Mouse (Mus musculus): Measurements from ENCODE around the gene Krt9. TPM values are rescaled to one million over a fixed set of nuclear protein-coding genes. Genes with fewer than 3 reads are reported as not detected.

Krt9 gene
- polyA plus RNA-seq, 1 experiment from 2014 or later = not detected

DNA sequence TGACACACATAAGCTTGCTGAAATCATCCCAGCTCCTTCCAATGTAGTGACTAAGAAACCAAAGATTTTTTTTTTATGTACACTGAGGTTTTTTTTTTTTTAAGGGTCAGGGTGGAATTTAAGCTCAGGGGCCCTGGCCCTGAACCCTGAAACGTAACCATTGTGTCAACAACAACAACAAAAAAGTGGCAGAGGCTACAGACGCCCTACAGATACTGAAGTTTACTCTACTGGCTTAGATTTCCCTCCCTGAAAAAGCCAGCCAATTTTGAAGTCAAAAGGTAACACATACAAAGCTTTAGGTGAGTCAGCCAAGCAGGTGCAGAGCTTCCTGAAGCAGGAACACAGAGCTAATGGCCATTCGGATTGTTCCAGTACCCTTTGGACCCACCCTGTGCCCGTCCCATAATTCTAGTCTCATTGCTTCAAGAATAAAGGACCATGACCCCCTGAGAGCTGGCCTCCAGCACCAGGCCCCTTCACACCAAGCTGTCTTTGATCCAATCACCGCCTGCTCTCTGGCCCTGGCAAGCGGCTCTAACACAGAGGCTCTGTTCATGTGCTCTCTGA, 35.1 kb downstream of the Krt9 start:
- ATAC-seq (ENCODE audit: low FRiP score, low TSS enrichment) = no peak
- H3K27ac ChIP-seq (ENCODE audit: low read length) = no peak overlapping the region
- H3K4me2 ChIP-seq (replicated peaks; ENCODE audit: low read depth, low read length) = no peak overlapping the region
- 46% methylated on average over 6 of the region's 6 CpGs for WGBS
- H3K9me3 ChIP-seq (ENCODE audit: low read length) = no peaks in the 10 kb centered on the region
- no peak overlapping the region for H3K4me3 ChIP-seq (ENCODE audit: low read length)
- peaks cover 6% of the 10 kb centered on the region; the same call in 1 of the 2 replicates for H3K4me1 ChIP-seq (ENCODE audit: insufficient read depth, low read length)
- no peaks in the 10 kb centered on the region for H3K27me3 ChIP-seq (ENCODE audit: insufficient read depth, low read length)
- no peak overlapping the region for H3K9ac ChIP-seq (replicated peaks; ENCODE audit: low read length)
- no peaks in the 10 kb centered on the region for H3K36me3 ChIP-seq (ENCODE audit: insufficient read depth, low read length)

DNA sequence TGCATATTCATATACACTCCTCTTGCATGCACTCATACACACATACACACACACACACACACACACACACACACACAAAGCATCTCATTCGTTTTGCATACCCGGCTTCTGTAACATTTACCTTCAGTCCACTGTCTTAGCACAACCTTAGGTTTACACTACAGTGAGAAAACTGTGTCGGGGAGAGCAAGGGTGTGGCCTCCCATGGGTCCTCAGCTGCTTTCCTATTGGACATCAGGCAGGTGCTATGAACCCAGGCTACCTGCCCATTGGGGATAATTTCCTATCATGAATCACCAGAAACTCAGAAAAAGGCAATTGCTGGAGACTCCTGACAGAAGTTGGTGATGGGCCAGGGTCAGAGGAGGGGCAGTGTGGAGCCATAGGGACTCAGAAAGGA, 35.7 kb downstream of the Krt9 start:
- no peak for ATAC-seq (ENCODE audit: low FRiP score, low TSS enrichment)
- no peaks in the 10 kb centered on the region for H3K27me3 ChIP-seq (ENCODE audit: insufficient read depth, low read length)
- H3K4me3 ChIP-seq (ENCODE audit: low read length) = no peak overlapping the region
- no peaks in the 10 kb centered on the region for H3K9me3 ChIP-seq (ENCODE audit: low read length)
- no peak overlapping the region for H3K9ac ChIP-seq (replicated peaks; ENCODE audit: low read length)
- no peak overlapping the region for H3K27ac ChIP-seq (ENCODE audit: low read length)
- no peaks in the 10 kb centered on the region for H3K36me3 ChIP-seq (ENCODE audit: insufficient read depth, low read length)
- no peak overlapping the region for H3K4me2 ChIP-seq (replicated peaks; ENCODE audit: low read depth, low read length)
- 68% methylated on average over 3 of the region's 3 CpGs for WGBS
- peaks cover 6% of the 10 kb centered on the region; the same call in 1 of the 2 replicates for H3K4me1 ChIP-seq (ENCODE audit: insufficient read depth, low read length)

DNA sequence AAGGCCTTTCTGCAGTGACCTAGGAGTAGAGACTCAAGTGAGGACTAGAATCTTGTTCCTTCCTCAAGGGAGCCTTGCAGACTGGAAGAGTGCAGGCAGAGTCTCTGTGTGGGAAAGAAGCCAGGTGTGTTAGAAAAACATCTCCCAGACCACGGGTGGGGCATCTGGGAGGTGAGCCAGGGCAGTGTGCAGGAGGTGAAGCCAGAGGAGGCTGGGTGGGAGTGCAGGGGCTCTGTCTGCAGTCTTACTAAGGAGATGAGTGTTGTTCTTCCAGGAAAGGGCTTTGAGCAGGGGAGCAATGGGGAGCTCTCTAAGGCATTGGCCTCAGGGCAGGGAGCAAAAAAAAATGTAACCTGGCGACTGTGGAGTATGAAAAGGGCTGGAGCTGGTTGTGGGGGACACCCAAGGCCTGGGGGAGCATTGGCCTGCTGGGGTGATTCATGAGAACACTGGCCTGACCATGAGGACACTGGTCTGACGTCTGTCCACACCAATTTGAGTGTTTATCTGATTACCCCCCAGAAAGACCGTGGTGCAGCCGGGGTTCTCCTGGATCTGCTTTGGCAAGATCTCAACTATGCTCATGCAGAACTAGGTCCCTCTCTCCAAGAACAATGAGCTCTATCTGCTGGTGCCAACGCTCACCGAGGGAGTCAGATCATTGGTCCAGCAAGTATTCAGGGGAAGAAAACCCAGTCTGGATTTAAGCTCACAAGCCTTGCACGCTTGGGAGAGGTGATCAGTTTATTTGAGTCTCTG, 37.4 kb downstream of the Krt9 start:
- Histone ChIP-seq H3K27me3 (ENCODE audit: insufficient read depth, low read length) (no peaks in the 10 kb centered on the region), H3K36me3 (ENCODE audit: insufficient read depth, low read length) (no peaks in the 10 kb centered on the region), H3K4me1 (ENCODE audit: insufficient read depth, low read length) (peaks cover 6% of the 10 kb centered on the region; the same call in 1 of the 2 replicates), H3K4me2 (replicated peaks; ENCODE audit: low read depth, low read length) (no peak overlapping the region), H3K4me3 (ENCODE audit: low read length) (no peak overlapping the region), H3K27ac (ENCODE audit: low read length) (no peak overlapping the region), H3K9ac (replicated peaks; ENCODE audit: low read length) (no peak overlapping the region), H3K9me3 (ENCODE audit: low read length) (no peaks in the 10 kb centered on the region)
- ATAC-seq (ENCODE audit: low FRiP score, low TSS enrichment) = no peak
- 60% methylated on average over 8 of the region's 8 CpGs for WGBS

DNA sequence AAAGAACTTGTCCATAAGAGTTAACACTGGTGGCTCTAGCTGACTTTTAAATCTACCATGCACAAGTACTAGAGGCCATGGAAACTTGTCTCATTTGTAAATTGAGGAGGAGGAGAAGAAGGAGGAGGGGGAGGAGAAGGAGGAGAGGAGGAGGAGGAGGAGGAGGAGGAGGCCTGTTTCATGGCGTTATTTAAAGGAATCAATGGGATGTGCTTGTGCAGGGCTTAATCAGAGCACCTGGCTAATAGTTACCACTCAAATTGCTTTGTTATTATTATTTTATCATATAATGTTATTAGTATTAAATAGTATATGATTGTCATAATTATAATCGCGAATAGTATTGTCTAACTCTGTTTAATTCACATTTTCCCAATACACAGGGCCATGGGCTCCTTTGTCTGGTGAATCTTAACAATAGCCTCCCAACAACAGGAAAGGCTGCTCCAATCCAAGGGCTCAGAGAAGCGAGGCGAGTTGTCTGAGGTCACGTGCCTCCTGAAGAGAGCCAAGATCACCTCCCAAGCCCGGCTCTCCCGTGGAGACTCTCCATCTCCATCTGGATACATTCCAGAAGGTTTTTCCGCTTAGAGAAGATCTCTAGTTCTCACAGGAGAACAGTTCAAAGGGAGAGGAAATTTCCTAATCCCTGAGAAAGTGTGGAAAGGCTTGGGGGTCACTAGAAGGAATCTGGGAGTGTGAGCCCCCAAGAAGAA, 44.3 kb downstream of the Krt9 start, which contains the start of gene Krt19:
TSS of gene Krt19 (minus strand) at position 51 of the 716 bp plus-strand sequence.
- Histone ChIP-seq H3K4me1 (ENCODE audit: insufficient read depth, low read length) (peaks cover 17% of the 10 kb centered on the region), H3K27ac (ENCODE audit: low read length) (no peak within 1 kb of the TSS), H3K4me3 (ENCODE audit: low read length) (no peak within 1 kb of the TSS), H3K9ac (replicated peaks; ENCODE audit: low read length) (no peak within 1 kb of the TSS), H3K36me3 (ENCODE audit: insufficient read depth, low read length) (no peaks in the 10 kb centered on the region), H3K27me3 (ENCODE audit: insufficient read depth, low read length) (peaks cover 14% of the 10 kb centered on the region), H3K4me2 (replicated peaks; ENCODE audit: low read depth, low read length) (no peak within 1 kb of the TSS), H3K9me3 (ENCODE audit: low read length) (no peaks in the 10 kb centered on the region)
- 57% methylated on average over 9 of the region's 9 CpGs for WGBS
- ATAC-seq (ENCODE audit: low FRiP score, low TSS enrichment) = no peak

DNA sequence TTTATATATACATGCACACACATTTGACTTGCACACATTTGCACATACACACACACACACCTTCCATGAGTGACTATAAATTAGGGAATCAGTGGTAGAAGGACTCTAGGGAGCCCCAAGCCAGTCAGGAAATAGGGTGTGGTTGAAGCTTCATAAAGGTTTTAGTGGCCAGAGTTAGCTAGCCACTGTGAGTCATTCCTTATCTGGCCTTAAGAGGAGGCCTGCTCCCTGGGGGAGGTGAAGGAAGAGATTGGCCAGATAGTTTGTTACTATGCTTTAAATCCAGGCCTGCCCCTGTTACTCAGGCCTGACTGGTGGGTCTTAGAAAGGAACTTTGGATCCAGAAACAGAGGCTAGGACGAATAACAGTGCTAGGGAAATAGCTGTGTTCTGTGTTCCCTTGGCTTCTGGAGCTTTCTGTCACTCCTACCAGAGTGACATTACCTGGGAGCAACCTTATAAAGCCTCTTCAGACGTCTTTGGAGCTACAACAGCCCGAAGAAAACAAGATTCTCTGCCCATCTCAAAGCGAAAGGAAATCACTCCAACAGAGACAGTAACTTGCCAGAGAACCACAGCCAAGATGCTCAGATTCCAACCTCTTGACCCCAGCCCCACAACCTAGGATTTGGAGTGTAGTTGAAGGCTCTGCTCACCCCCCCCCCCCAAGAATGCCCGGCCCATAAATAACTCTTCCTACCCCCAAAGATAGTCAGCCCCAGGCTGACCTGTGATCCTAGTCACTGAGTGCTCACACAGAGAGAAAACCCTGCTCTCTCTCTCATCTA, 45.3 kb downstream of the Krt9 start:
- H3K27me3 ChIP-seq (ENCODE audit: insufficient read depth, low read length) = peaks cover 14% of the 10 kb centered on the region
- H3K4me3 ChIP-seq (ENCODE audit: low read length) = no peak overlapping the region
- peaks cover 14% of the 10 kb centered on the region; the same call in 1 of the 2 replicates for H3K4me1 ChIP-seq (ENCODE audit: insufficient read depth, low read length)
- 39% methylated on average over 5 of the region's 5 CpGs for WGBS
- no peak overlapping the region for H3K4me2 ChIP-seq (replicated peaks; ENCODE audit: low read depth, low read length)
- no peaks in the 10 kb centered on the region for H3K9me3 ChIP-seq (ENCODE audit: low read length)
- H3K36me3 ChIP-seq (ENCODE audit: insufficient read depth, low read length) = no peaks in the 10 kb centered on the region
- no peak overlapping the region for H3K9ac ChIP-seq (replicated peaks; ENCODE audit: low read length)
- H3K27ac ChIP-seq (ENCODE audit: low read length) = no peak overlapping the region
- ATAC-seq (ENCODE audit: low FRiP score, low TSS enrichment) = no peak

DNA sequence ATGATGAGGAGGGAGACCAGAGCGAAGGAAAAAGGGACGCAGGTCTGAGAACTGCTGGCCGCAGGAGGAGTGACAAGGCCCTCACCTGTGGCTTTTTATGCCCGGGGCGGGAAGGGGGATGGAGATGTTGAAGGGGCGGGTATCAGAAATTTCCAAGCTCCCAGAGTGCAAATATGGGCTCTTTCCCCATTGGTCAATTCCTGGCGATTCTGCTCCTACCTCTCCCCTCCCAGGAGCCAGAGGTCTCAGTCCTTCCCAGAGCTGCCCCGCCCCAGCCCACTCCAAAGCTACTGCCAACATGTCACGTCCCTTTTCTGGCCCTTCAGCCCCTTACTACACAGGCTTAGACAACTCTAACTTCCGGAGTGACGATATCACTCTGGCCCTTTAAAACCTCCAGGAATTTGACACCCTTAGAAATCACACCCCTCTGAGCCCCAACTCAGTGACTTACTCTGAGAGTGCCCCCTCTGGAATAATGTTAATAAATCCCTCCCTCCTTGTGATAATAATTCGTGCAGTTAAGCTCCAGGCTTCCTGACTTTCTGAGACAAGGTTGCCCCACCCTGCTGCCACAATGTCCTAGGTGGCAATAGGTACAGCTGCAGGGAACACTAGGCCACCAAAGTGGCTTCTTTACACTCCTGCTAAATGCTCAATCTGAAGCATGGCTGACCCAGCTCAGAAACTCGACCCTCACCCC, 47.0 kb downstream of the Krt9 start:
- Histone ChIP-seq H3K9ac (replicated peaks; ENCODE audit: low read length) (peak overlapping the region; percentile 53; the same call in 1 of the 2 replicates), H3K4me3 (ENCODE audit: low read length) (peak overlapping the region; percentile 45), H3K27ac (ENCODE audit: low read length) (peak overlapping the region; percentile 25; the same call in 1 of the 2 replicates), H3K36me3 (ENCODE audit: insufficient read depth, low read length) (no peaks in the 10 kb centered on the region), H3K9me3 (ENCODE audit: low read length) (no peaks in the 10 kb centered on the region), H3K4me2 (replicated peaks; ENCODE audit: low read depth, low read length) (peak overlapping the region; percentile 53), H3K27me3 (ENCODE audit: insufficient read depth, low read length) (peaks cover 14% of the 10 kb centered on the region), H3K4me1 (ENCODE audit: insufficient read depth, low read length) (peaks cover 16% of the 10 kb centered on the region; the same call in 1 of the 2 replicates)
- ATAC-seq (ENCODE audit: low FRiP score, low TSS enrichment) = peak; percentile 53
- 2% methylated on average over 13 of the region's 13 CpGs for WGBS

DNA sequence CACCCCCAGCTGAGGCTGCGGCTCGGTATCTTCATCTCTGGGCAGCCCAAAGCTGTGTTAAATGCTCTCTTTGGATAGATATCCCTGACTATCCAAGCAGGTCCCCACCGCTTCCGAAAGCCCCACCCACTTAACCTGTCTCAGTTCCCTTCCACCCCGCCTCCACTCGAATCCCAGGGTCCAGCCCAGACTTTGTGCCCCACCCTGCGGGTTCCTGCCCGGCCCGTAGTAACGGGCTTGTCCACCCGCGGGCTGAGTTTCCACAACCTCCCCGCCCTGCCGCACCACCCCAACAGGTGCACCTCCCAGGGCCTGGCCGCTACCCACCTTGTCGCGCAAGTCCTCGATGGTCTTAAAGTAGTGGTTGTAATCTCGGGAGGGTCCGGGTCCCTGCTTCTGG, 47.9 kb downstream of the Krt9 start:
- Histone ChIP-seq H3K36me3 (ENCODE audit: insufficient read depth, low read length) (no peaks in the 10 kb centered on the region), H3K4me3 (ENCODE audit: low read length) (peak overlapping the region; percentile 45), H3K4me2 (replicated peaks; ENCODE audit: low read depth, low read length) (peak overlapping the region; percentile 53), H3K9ac (replicated peaks; ENCODE audit: low read length) (peak overlapping the region; percentile 53), H3K9me3 (ENCODE audit: low read length) (no peaks in the 10 kb centered on the region), H3K27me3 (ENCODE audit: insufficient read depth, low read length) (peaks cover 14% of the 10 kb centered on the region), H3K27ac (ENCODE audit: low read length) (no peak overlapping the region), H3K4me1 (ENCODE audit: insufficient read depth, low read length) (peaks cover 21% of the 10 kb centered on the region)
- 1% methylated on average over 20 of the region's 20 CpGs for WGBS
- ATAC-seq (ENCODE audit: low FRiP score, low TSS enrichment) = peak; percentile 46

DNA sequence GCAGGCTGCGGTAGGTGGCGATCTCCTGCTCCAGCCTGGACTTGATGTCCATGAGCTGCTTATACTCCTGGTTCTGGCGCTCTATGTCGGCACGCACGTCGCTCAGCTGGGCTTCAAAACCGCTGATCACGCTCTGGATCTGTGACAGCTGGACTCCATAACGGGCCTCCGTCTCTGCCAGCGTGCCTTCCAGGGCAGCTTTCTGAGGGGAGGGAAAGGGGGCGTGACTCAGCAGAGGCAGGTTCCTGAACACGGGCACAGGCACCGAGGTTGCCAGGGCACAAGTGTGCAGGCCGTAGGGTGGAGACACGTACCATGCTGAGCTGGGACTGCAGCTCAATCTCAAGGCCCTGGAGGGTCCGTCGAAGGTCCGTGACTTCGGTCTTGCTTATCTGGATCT, 52.1 kb downstream of the Krt9 start:
- Histone ChIP-seq H3K4me1 (ENCODE audit: insufficient read depth, low read length) (peaks cover 42% of the 10 kb centered on the region), H3K36me3 (ENCODE audit: insufficient read depth, low read length) (no peaks in the 10 kb centered on the region), H3K27ac (ENCODE audit: low read length) (no peak overlapping the region), H3K4me2 (replicated peaks; ENCODE audit: low read depth, low read length) (no peak overlapping the region), H3K27me3 (ENCODE audit: insufficient read depth, low read length) (peaks cover 11% of the 10 kb centered on the region), H3K4me3 (ENCODE audit: low read length) (no peak overlapping the region), H3K9ac (replicated peaks; ENCODE audit: low read length) (no peak overlapping the region), H3K9me3 (ENCODE audit: low read length) (no peaks in the 10 kb centered on the region)
- ATAC-seq (ENCODE audit: low FRiP score, low TSS enrichment) = no peak
- 60% methylated on average over 21 of the region's 21 CpGs for WGBS

DNA sequence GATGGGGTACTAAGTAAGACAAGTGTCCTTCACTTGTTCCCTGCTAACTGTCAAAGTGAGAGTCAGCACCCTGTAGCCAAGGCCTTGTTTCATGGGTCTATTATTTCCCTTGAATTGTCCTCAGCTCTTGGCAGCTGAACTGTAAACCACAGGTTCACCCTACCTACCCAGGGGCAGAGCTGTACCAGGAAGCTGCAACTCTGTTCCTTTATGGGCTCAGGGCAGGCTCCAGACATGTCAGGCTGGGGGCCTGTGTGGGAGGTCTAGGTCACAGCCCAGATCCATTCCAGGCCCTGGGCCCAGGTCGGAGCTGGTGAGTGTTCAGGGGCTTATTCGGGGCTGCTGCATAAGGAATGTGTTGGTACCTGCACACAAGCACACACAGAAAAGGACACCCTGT, 53.7 kb downstream of the Krt9 start:
- H3K9ac ChIP-seq (replicated peaks; ENCODE audit: low read length) = no peak overlapping the region
- H3K27ac ChIP-seq (ENCODE audit: low read length) = no peak overlapping the region
- H3K36me3 ChIP-seq (ENCODE audit: insufficient read depth, low read length) = no peaks in the 10 kb centered on the region
- no peak overlapping the region for H3K4me2 ChIP-seq (replicated peaks; ENCODE audit: low read depth, low read length)
- H3K9me3 ChIP-seq (ENCODE audit: low read length) = no peaks in the 10 kb centered on the region
- H3K4me3 ChIP-seq (ENCODE audit: low read length) = no peak overlapping the region
- ATAC-seq (ENCODE audit: low FRiP score, low TSS enrichment) = no peak
- 33% methylated on average over 2 of the region's 2 CpGs for WGBS
- H3K4me1 ChIP-seq (ENCODE audit: insufficient read depth, low read length) = peaks cover 37% of the 10 kb centered on the region
- peaks cover 3% of the 10 kb centered on the region; the same call in 1 of the 2 replicates for H3K27me3 ChIP-seq (ENCODE audit: insufficient read depth, low read length)
